Mouse (Mus musculus): ENCODE measurements around the gene Gm10772. TPM values are rescaled to one million over a fixed set of nuclear protein-coding genes. Genes with fewer than 3 reads are reported as not detected.
"Not testable (repeated sequence)": the region's sequence is repeated elsewhere in the genome, so short reads cannot be mapped to it uniquely, and the experiment has no call there.

The Gm10772 gene
- total RNA-seq (2018; cell fraction: chromatin; rRNA removed): not detected
- not detected for total RNA-seq (2018; cell fraction: cytosol; rRNA removed)
- not detected for total RNA-seq (2018; cell fraction: nucleus; rRNA removed)
- polyA plus RNA-seq (2018): not detected in 3 replicates

DNA sequence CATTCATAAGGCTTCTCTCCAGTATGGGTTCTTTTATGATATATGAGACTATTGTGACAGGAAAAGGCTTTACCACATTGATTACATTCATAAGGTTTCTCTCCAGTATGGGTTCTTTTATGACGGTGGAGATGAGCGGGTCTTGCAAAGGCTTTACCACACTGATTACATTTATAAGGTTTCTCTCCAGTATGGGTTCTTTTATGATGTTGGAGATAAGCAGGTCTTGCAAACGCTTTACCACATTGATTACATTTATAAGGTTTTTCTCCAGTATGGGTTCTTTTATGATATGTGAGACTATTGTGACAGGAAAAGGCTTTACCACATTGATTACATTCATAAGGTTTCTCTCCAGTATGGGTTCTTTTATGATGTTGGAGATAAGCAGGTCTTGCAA, at the start of gene Gm10772:
Gene Gm10772 (minus strand): TSS at position 101 of the 400 bp plus-strand sequence.
- not testable (repeated sequence) for H3K27ac ChIP-seq; H3K36me3 ChIP-seq (ENCODE audit: inconsistent target); H3K79me2 ChIP-seq (ENCODE audit: inconsistent target); H3K4me3 ChIP-seq (ENCODE audit: inconsistent target)
- WGBS (ENCODE audit: missing documents): no CpG with 5 or more reads among the region's 3 CpGs

- not testable (repeated sequence) for H3K36me3 ChIP-seq (ENCODE audit: inconsistent target); H3K4me3 ChIP-seq (ENCODE audit: inconsistent target); H3K27ac ChIP-seq; H3K79me2 ChIP-seq (ENCODE audit: inconsistent target)
- 80% methylated on average over 1 of the region's 1 CpGs for WGBS (ENCODE audit: missing documents)
Measured at GRCm38 (mm10) chr13:66263914-66264313, 36.5 kb upstream of the Gm10772 start.

DNA sequence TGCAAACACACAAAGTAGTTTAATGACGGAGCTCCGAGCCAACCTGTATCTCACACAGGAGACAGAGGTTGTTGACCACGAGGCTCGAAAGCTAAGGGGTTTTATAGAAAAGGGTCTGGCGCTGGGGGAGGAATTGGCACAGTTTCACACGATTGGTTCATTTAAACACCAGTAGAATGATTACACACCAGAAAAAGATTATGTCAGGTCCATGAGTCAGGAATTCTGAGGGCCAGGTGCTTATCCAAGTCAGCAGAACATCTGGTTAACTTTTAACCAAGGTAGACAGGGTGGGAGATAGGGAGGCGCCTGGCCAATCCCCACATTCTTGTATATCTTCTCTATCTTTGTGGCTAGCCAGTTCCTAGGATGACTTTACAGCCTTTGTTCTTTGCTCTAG, 35.8 kb upstream of the Gm10772 start:
- WGBS (ENCODE audit: missing documents): 80% methylated on average over 1 of the region's 7 CpGs
- not testable (repeated sequence) for H3K27ac ChIP-seq; H3K79me2 ChIP-seq (ENCODE audit: inconsistent target); H3K4me3 ChIP-seq (ENCODE audit: inconsistent target); H3K36me3 ChIP-seq (ENCODE audit: inconsistent target)

GRCm38 (mm10) chr13:66214349-66214748, 13.0 kb downstream of the Gm10772 start:
- WGBS (ENCODE audit: missing documents): 94% methylated on average over 11 of the region's 11 CpGs
- Histone ChIP-seq H3K79me2 (ENCODE audit: inconsistent target) (no peaks in the 10 kb centered on the region), H3K27ac (no peak overlapping the region), H3K36me3 (ENCODE audit: inconsistent target) (no peaks in the 10 kb centered on the region), H3K4me3 (ENCODE audit: inconsistent target) (no peak overlapping the region)

DNA sequence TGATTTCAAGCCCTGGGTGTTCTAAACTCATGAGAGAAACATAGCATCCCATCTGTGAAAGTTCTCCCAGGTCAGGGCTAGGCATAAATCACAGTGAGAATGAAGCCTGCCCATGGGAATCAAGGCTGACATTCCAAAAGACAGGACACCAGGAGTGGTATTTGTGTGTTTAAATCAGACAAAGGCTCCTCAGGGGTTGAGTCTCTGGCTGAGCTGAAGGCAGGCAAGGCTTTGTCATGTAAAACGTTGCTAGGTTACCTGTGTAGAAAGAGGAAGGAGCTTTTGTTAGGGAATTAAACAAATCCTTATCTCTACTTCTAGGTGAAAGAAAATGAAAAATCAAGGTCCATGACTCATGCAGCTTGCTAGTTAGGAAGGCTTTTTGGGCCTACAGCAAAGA, 13.6 kb downstream of the Gm10772 start:
- not testable (repeated sequence) for H3K36me3 ChIP-seq (ENCODE audit: inconsistent target); H3K79me2 ChIP-seq (ENCODE audit: inconsistent target); H3K4me3 ChIP-seq (ENCODE audit: inconsistent target); H3K27ac ChIP-seq
- WGBS (ENCODE audit: missing documents): 85% methylated on average over 1 of the region's 1 CpGs

- H3K4me3 ChIP-seq (ENCODE audit: inconsistent target); H3K79me2 ChIP-seq (ENCODE audit: inconsistent target); H3K36me3 ChIP-seq (ENCODE audit: inconsistent target); H3K27ac ChIP-seq: not testable (repeated sequence)
- WGBS (ENCODE audit: missing documents): 90% methylated on average over 2 of the region's 12 CpGs
Measured at GRCm38 (mm10) chr13:66179172-66179571, 48.2 kb downstream of the Gm10772 start.

Other genes with a start within 250 kb of the Gm10772 start
- gene Gm10324, start 108.0 kb downstream of the Gm10772 start, polyA plus RNA-seq (2018): not detected in 3 replicates
- gene 2410141K09Rik, start 213.5 kb upstream of the Gm10772 start, polyA plus RNA-seq (2018): not detected in 3 replicates